Mouse (Mus musculus) spleen, adult 2 months (tissue): ENCODE measurements around the gene Fnbp1l. TPM values are rescaled to one million over a fixed set of nuclear protein-coding genes. Genes with fewer than 3 reads are reported as not detected.

Source experiments
- DNase-seq, 2 experiments: peaks; one replicate each; pipeline versions ENCODE4 v3.0.0 to v3.0.0-alpha.2; 2012 to 2021; ENCODE audit warnings: low spot score in 2 of 2, low read depth in 1 of 2
- H3K27ac ChIP-seq: fragments of 200-500 bp; 2 replicates; pipeline ENCODE4 v1.5.1; 2012; ENCODE audit warnings: low read length, inconsistent platforms; ENCODE audit not compliant: insufficient read depth
- H3K27me3 ChIP-seq: fragments of 200-500 bp; 2 replicates; pipeline ENCODE4 v1.6.1; 2012; ENCODE audit warnings: mild to moderate bottlenecking, moderate library complexity, low read length, inconsistent platforms; ENCODE audit not compliant: control insufficient read depth, insufficient read depth
- H3K36me3 ChIP-seq: fragments of 200-500 bp; 2 replicates; pipeline ENCODE4 v1.6.1; 2012; ENCODE audit warnings: mild to moderate bottlenecking, low read length, inconsistent platforms; ENCODE audit not compliant: control insufficient read depth, insufficient read depth
- H3K4me1 ChIP-seq: fragments of 200-500 bp; 2 replicates; pipeline ENCODE4 v1.6.1; 2011; ENCODE audit warnings: inconsistent platforms; ENCODE audit not compliant: control insufficient read depth, insufficient read depth, insufficient read length
- H3K4me3 ChIP-seq: fragments of 200-500 bp; 2 replicates; pipeline ENCODE4 v1.5.1; 2011; ENCODE audit warnings: mild to moderate bottlenecking, inconsistent platforms; ENCODE audit not compliant: insufficient read depth, insufficient read length; ENCODE audit errors: extremely low read depth
- CTCF ChIP-seq: fragments of 200-500 bp; IDR thresholded peaks from 2 replicates; pipeline ENCODE4 v1.5.1; 2011; ENCODE audit warnings: mild to moderate bottlenecking, inconsistent platforms; ENCODE audit not compliant: insufficient read depth, insufficient read length, insufficient replicate concordance; ENCODE audit errors: extremely low read depth
- POLR2A ChIP-seq: fragments of 200-500 bp; IDR thresholded peaks from 2 replicates; pipeline ENCODE4 v1.6.1; 2011; ENCODE audit warnings: low read depth, low read length, inconsistent platforms
- WGBS: fragments of 180-500 bp; shearing (Covaris S2); methylation state at CpG from one replicate; pipeline ENCODE4 v1.1.7; 2018; 5-methylcytosine and 5-hydroxymethylcytosine counted together
- polyA plus RNA-seq: library from polyadenylated mRNA; depleted of rRNA; stranded (reverse); fragments of >200 nt; gene quantifications from 2 replicates; pipeline ENCODE4 v1.2.3, GENCODE M21; 2012

The Fnbp1l gene
- polyA plus RNA-seq, 1 experiment: 1.3 TPM

DNA sequence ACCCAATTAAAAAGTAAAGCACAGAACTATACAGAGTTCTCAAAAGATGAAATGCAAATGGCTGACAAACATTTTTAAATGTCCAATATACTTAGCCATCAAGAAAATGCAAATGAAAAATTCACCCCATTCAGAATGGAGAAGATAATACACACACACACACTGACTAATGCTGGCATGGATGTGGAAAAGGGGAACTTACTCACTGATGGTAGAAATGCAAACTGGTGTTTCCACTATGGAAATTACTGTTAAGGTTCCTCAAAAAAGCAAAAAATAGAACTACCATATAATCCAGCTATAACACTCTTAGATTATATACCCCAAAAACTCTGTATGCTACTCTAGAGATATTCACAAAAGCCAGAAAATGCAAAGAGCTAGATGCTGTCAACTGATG lies 42.2 kb downstream of the Fnbp1l start:
- no peaks in the 10 kb centered on the region for H3K4me1 ChIP-seq
- H3K27ac ChIP-seq: no peak overlapping the region
- H3K36me3 ChIP-seq: no peaks in the 10 kb centered on the region
- DNase-seq: no peak
- H3K27me3 ChIP-seq: no peaks in the 10 kb centered on the region
- TF ChIP-seq POLR2A (no peak), CTCF (no peak)
- H3K4me3 ChIP-seq: no peak overlapping the region

- WGBS: 79% methylated on average over 1 of the region's 1 CpGs
- TF ChIP-seq CTCF (no peak), POLR2A (no peak)
- Histone ChIP-seq H3K4me1 (no peaks in the 10 kb centered on the region), H3K36me3 (no peaks in the 10 kb centered on the region), H3K27me3 (no peaks in the 10 kb centered on the region), H3K4me3 (no peak overlapping the region), H3K27ac (no peak overlapping the region)
- DNase-seq: no peak
Observed at GRCm38 (mm10) chr3:122574921-122575320, 44.6 kb downstream of the Fnbp1l start.

DNA sequence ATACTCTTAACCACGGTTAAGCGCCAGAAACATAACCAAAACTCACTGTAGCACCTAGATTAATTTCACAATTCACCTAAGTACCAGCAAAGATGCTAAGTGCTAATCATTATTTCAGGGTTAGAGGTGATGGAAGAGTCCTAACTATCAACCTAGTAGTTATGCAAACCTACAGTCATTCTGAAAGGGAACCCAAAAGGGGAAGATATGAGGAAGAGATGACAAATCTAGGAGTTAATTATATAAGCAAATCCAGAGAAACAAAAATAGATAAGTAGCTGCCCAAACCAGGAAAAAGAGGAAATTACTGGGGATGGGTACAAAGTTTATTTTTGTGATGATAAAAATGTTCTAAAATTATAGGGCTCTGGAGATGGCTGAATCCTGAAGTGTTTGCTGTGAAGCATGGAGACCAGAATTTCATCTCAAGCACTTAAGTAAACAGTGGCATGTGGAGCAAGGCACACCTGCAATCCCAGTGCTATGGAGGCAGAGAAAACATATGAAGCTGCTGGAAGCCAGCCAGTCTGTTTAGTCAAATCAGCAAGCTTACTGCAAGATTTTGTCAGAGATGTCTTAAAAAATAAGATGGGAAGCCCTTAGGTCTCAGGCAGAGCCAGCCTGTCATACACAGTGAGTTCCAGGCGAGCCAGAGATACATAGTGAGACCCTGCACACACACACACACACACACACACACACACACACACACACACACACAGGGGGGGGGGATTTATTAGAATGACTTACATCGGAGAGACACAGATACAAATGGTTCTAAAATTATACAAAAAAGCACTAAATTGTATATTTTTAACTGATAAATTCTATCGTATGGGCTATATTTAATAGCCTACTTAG lies 45.9 kb downstream of the Fnbp1l start:
- Histone ChIP-seq H3K36me3 (no peaks in the 10 kb centered on the region), H3K27me3 (no peaks in the 10 kb centered on the region), H3K4me3 (no peak overlapping the region), H3K4me1 (no peaks in the 10 kb centered on the region), H3K27ac (no peak overlapping the region)
- TF ChIP-seq CTCF: no peak
- no peak for TF ChIP-seq POLR2A
- DNase-seq: no peak
- WGBS: 90% methylated on average over 5 of the region's 5 CpGs

GRCm38 (mm10) chr3:122566549-122566948 lies 53.0 kb downstream of the Fnbp1l start:
- H3K36me3 ChIP-seq: no peaks in the 10 kb centered on the region
- WGBS: 21% methylated on average over 4 of the region's 4 CpGs
- no peaks in the 10 kb centered on the region for H3K4me1 ChIP-seq
- no peaks in the 10 kb centered on the region for H3K27me3 ChIP-seq
- DNase-seq: no peak
- no peak overlapping the region for H3K27ac ChIP-seq
- H3K4me3 ChIP-seq: no peak overlapping the region
- TF ChIP-seq POLR2A (no peak), CTCF (no peak)

DNA sequence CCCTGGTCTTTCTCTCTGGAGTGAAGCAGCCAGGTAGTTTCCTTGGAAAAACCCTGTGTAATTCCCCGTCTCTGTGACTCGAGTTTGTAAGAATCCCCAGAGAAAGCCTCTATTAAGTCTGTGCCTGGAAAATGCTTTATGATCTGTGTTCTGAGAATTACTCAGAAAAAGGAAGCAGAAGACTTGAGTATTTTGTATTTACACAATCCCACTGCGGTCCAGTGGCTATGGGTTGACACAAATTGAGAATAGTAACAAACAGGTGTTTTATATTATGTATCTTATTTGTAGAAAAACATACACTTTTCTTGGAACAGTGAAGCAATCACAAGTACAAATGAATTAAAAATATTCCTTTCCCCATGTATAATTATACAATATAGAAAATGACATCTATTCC lies 53.4 kb downstream of the Fnbp1l start:
- WGBS: 65% methylated on average over 3 of the region's 3 CpGs
- Histone ChIP-seq H3K4me1 (no peaks in the 10 kb centered on the region), H3K27me3 (no peaks in the 10 kb centered on the region), H3K4me3 (no peak overlapping the region), H3K36me3 (no peaks in the 10 kb centered on the region), H3K27ac (no peak overlapping the region)
- no peak for TF ChIP-seq POLR2A
- no peak for TF ChIP-seq CTCF
- no peak for DNase-seq

DNA sequence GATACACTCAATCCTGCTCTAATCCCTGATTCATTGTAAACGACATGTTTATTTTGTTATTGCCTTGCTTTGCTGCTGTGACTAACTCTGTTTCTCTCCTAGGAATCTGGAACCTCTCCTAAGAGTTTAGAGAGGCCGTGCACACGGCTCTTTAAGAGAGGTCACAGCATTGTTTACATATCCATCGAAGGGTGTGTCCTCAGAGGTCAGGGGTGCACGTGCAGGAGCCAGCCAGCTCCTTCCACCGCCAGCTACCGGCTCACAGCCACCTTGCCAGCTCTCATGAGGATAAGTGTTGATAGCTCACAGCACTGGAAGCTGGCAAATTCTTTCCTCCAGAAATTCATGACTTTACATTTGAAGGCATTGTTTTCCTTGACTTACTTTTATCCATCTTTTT lies 54.2 kb downstream of the Fnbp1l start:
- no peak for DNase-seq
- Histone ChIP-seq H3K4me3 (no peak overlapping the region), H3K27ac (no peak overlapping the region), H3K4me1 (no peaks in the 10 kb centered on the region), H3K36me3 (no peaks in the 10 kb centered on the region), H3K27me3 (no peaks in the 10 kb centered on the region)
- 78% methylated on average over 7 of the region's 7 CpGs for WGBS
- TF ChIP-seq POLR2A (no peak), CTCF (no peak)

- 76% methylated on average over 2 of the region's 2 CpGs for WGBS
Observed at GRCm38 (mm10) chr3:122557766-122558165, 61.7 kb downstream of the Fnbp1l start.

More at GRCm38 (mm10) chr3:122557766-122558165, 61.7 kb downstream of the Fnbp1l start:
- Histone ChIP-seq H3K27ac (no peak overlapping the region), H3K4me3 (no peak overlapping the region), H3K27me3 (no peaks in the 10 kb centered on the region), H3K4me1 (no peaks in the 10 kb centered on the region), H3K36me3 (no peaks in the 10 kb centered on the region)
- no peak for TF ChIP-seq POLR2A
- TF ChIP-seq CTCF: no peak
- no peak for DNase-seq
